ENCODE assay signal across 10 mouse cellular contexts in the genomic region with DNA sequence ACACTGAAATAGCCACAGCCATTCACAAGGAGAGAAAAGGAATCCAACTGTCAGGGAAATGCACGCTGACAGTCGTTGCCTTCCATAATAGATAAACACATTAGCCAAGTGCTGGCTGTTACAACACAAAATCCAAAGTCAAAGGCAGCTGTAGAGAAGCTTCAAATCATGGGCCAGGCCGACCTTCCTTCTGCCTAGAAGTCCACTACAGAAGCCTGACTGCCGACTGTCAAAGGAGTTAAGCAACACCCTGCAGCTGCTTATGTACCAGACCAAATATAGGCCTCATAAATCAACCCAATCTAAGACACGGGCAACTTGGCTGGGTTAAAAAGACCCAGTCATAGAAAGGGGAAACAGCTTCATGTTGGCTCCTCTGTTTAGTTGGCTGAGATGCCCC.
A peak's percentile ranks its signal among the peaks of the same experiment; 100 is the strongest.
DNase-seq lines count a peak whose midpoint lies in the region; ATAC-seq lines count a peak whose summit lies in the region.
"Had no signal": no experiment of that assay in that cellular context is flagged by ENCODE, and none has a peak within 500 bp of the region (broad histone marks: within the 10 kb centered on the region; RNA-seq: fewer than 3 reads in every experiment).

No protein-coding gene starts in this region.

- H3K4me2 ChIP-seq in limb, embryonic 13.5 days (replicated peaks) = no peak overlapping the region
- no peak overlapping the region for H3K4me2 ChIP-seq in intestine, embryonic 16.5 days (ENCODE audit: low read depth, low read length)
- H3K4me2 ChIP-seq in forebrain, embryonic 14.5 days (ENCODE audit: low read length) = no peak overlapping the region
- H3K4me2 ChIP-seq: midbrain, embryonic 13.5 days had no signal

- H3K9me3 ChIP-seq in limb, embryonic 13.5 days = no peaks in the 10 kb centered on the region
- H3K9me3 ChIP-seq in limb, embryonic 10.5 days (replicated peaks) = no peaks in the 10 kb centered on the region
- H3K9me3 ChIP-seq in intestine, embryonic 16.5 days (ENCODE audit: control insufficient read depth, low read length) = no peaks in the 10 kb centered on the region
- no peaks in the 10 kb centered on the region for H3K9me3 ChIP-seq in forebrain, embryonic 14.5 days (replicated peaks; ENCODE audit: control insufficient read depth, low read length)

- ATAC-seq in limb, embryonic 13.5 days (ENCODE audit: low FRiP score, low read depth) = 0 out of 2 replicates have a peak, but pooled peaks have one; percentile 36
- peak; percentile 36; the same call in 1 of the 2 replicates for ATAC-seq in intestine, embryonic 16.5 days
- ATAC-seq in forebrain, embryonic 14.5 days = no peak
- ATAC-seq: hindbrain, embryonic 16.5 days; midbrain, embryonic 13.5 days had no signal

- WGBS in limb, embryonic 13.5 days = 28% methylated on average over 5 of the region's 5 CpGs
- WGBS in limb, embryonic 10.5 days = 25% methylated on average over 5 of the region's 5 CpGs
- 18% methylated on average over 5 of the region's 5 CpGs for WGBS in intestine, embryonic 16.5 days
- WGBS in forebrain, embryonic 14.5 days = 71% methylated on average over 5 of the region's 5 CpGs

- peaks cover 7% of the 10 kb centered on the region; the same call in 1 of the 2 replicates for H3K36me3 ChIP-seq in limb, embryonic 13.5 days
- peaks cover 6% of the 10 kb centered on the region; the same call in 1 of the 2 replicates for H3K36me3 ChIP-seq in limb, embryonic 10.5 days
- H3K36me3 ChIP-seq in intestine, embryonic 16.5 days (ENCODE audit: control insufficient read depth, insufficient read depth, low read length) = no peaks in the 10 kb centered on the region
- H3K36me3 ChIP-seq in forebrain, embryonic 14.5 days (ENCODE audit: control insufficient read depth, insufficient read depth, low read length) = no peaks in the 10 kb centered on the region

- DNase-seq in adrenal gland, postnatal 10 days = peak; percentile 28
- DNase-seq in adrenal gland, adult 18-20 months (ENCODE audit: low spot score in 2 of 2) = no peak
- no peak for DNase-seq in limb, embryonic 10.5 days (ENCODE audit: low spot score)
- peak; percentile 75 for DNase-seq in skeletal muscle tissue, adult 2 months (ENCODE audit: low read depth, low spot score)
- DNase-seq in right cerebral cortex, adult 2 months (ENCODE audit: low spot score in 2 of 2) = no peak
- DNase-seq in forebrain, embryonic 14.5 days (ENCODE audit: low spot score) = no peak

- no peak overlapping the region for H3K4me3 ChIP-seq in limb, embryonic 13.5 days
- no peak overlapping the region for H3K4me3 ChIP-seq in limb, embryonic 10.5 days
- H3K4me3 ChIP-seq in intestine, embryonic 16.5 days (ENCODE audit: low read length) = no peak overlapping the region
- no peak overlapping the region for H3K4me3 ChIP-seq in forebrain, embryonic 14.5 days (ENCODE audit: low read depth, low read length)
- H3K4me3 ChIP-seq: midbrain, embryonic 13.5 days had no signal

- no peak overlapping the region for H3K9ac ChIP-seq in limb, embryonic 13.5 days
- no peak overlapping the region for H3K9ac ChIP-seq in intestine, embryonic 16.5 days (ENCODE audit: low read depth, low read length)
- no peak overlapping the region for H3K9ac ChIP-seq in forebrain, embryonic 14.5 days (ENCODE audit: low read length)
- H3K9ac ChIP-seq: midbrain, embryonic 13.5 days had no signal

- no peaks in the 10 kb centered on the region for H3K27me3 ChIP-seq in limb, embryonic 13.5 days
- H3K27me3 ChIP-seq in limb, embryonic 10.5 days (ENCODE audit: low read depth, poor library complexity, severe bottlenecking) = no peaks in the 10 kb centered on the region
- no peaks in the 10 kb centered on the region for H3K27me3 ChIP-seq in intestine, embryonic 16.5 days (replicated peaks; ENCODE audit: control insufficient read depth, insufficient read depth, low read length)
- no peaks in the 10 kb centered on the region for H3K27me3 ChIP-seq in forebrain, embryonic 14.5 days (replicated peaks; ENCODE audit: control insufficient read depth, insufficient read depth, low read length)
- H3K27me3 ChIP-seq: midbrain, embryonic 13.5 days had no signal

- H3K27ac ChIP-seq in limb, embryonic 13.5 days = no peak overlapping the region; the same call in 1 of the 2 replicates
- H3K27ac ChIP-seq in limb, embryonic 10.5 days = no peak overlapping the region
- peak overlapping the region; percentile 18; the same call in 1 of the 2 replicates for H3K27ac ChIP-seq in intestine, embryonic 16.5 days (ENCODE audit: low read length)
- H3K27ac ChIP-seq in forebrain, embryonic 14.5 days (ENCODE audit: low read depth, low read length) = no peak overlapping the region
- H3K27ac ChIP-seq: midbrain, embryonic 13.5 days had no signal

- peaks cover 30% of the 10 kb centered on the region for H3K4me1 ChIP-seq in limb, embryonic 13.5 days
- peaks cover 63% of the 10 kb centered on the region for H3K4me1 ChIP-seq in limb, embryonic 10.5 days
- H3K4me1 ChIP-seq in intestine, embryonic 16.5 days (ENCODE audit: control insufficient read depth, insufficient read depth, low read length) = peaks cover 21% of the 10 kb centered on the region
- no peaks in the 10 kb centered on the region for H3K4me1 ChIP-seq in forebrain, embryonic 14.5 days (ENCODE audit: control insufficient read depth, insufficient read depth, low read length)

Comparison
In these comparisons a context has a peak if more than half of its experiments do, and no peak if none do; other contexts are left out.
1. DNase-seq: peak in adrenal gland, postnatal 10 days (single experiment) and skeletal muscle tissue, adult 2 months (single experiment); none in adrenal gland, adult 18-20 months (0 of 2), limb, embryonic 10.5 days (single experiment), right cerebral cortex, adult 2 months (0 of 2) and forebrain, embryonic 14.5 days (single experiment).